Mouse (Mus musculus): Measurements from ENCODE around the gene Hist1h4k. TPM values are rescaled to one million over a fixed set of nuclear protein-coding genes. Genes with fewer than 3 reads are reported as not detected.

Gene Hist1h4k
- total RNA-seq, 2 experiments from 2014 or later, result 174 TPM

Small RNA genes within 50 kb of the gene (microRNA-seq; reads per million reads assigned to microRNA genes)
- gene Gm44346 (0 reads per million in 2 experiments), gene Gm44357 (0 reads per million in 2 experiments), gene Gm44367 (0 reads per million in 2 experiments), gene Gm44454 (0 reads per million in 2 experiments)

Other genes with a start within 250 kb of the Hist1h4k start
- gene Gm11273, start 249.1 kb downstream of the Hist1h4k start, total RNA-seq (2021), result 100 to 1,000 TPM; 119 to 152 TPM
- 1 to 10 TPM; 6.1 to 7.4 TPM for gene Zkscan8, start 219.4 kb downstream of the Hist1h4k start, total RNA-seq (2021)
- not detected for gene Olfr1366, start 207.7 kb downstream of the Hist1h4k start, total RNA-seq (2021)
- gene Olfr1535, start 190.6 kb downstream of the Hist1h4k start, total RNA-seq (2021), result not detected
- not detected for gene Olfr1364, start 168.7 kb downstream of the Hist1h4k start, total RNA-seq (2021)
- not detected for gene Olfr1362, start 136.5 kb downstream of the Hist1h4k start, total RNA-seq (2021)
- not detected for gene Olfr11, start 108.0 kb downstream of the Hist1h4k start, total RNA-seq (2021)
- gene Olfr1361, start 87.1 kb downstream of the Hist1h4k start, total RNA-seq (2021), result not detected
- not detected for gene Olfr1360, start 73.1 kb downstream of the Hist1h4k start, total RNA-seq (2021)
- gene Olfr1359, start 52.4 kb downstream of the Hist1h4k start, total RNA-seq (2021), result not detected
- 10 to 100 TPM; 79.9 to 84.7 TPM for gene Hist1h2bl, start 34.4 kb downstream of the Hist1h4k start, total RNA-seq (2021)
- 10 to 100 TPM; 70.5 to 87.6 TPM for gene Hist1h2ai, start 34.1 kb downstream of the Hist1h4k start, total RNA-seq (2021)
- gene Hist1h3h, start 32.8 kb downstream of the Hist1h4k start, total RNA-seq (2021), result 100 to 1,000 TPM; 108 to 117 TPM
- 10 to 100 TPM; 20.2 to 23.0 TPM for gene Hist1h2bm, start 28.5 kb downstream of the Hist1h4k start, total RNA-seq (2021)
- 10 to 100 TPM; 15.5 to 16.2 TPM for gene Hist1h4j, start 15.4 kb downstream of the Hist1h4k start, total RNA-seq (2021)
- 10 to 100 TPM; 29.4 to 33.4 TPM for gene Hist1h2ak, start 3.3 kb upstream of the Hist1h4k start, total RNA-seq (2021)
- 10 to 100 TPM; 39.6 to 49.3 TPM for gene Hist1h2bn, start 3.6 kb upstream of the Hist1h4k start, total RNA-seq (2021)
- 10 to 100 TPM; 49.0 to 49.9 TPM for gene Hist1h1b, start 30.1 kb upstream of the Hist1h4k start, total RNA-seq (2021)
- 10 to 100 TPM; 87.1 to 98.9 TPM for gene Hist1h3i, start 32.9 kb upstream of the Hist1h4k start, total RNA-seq (2021)
- gene Hist1h2an, start 36.7 kb upstream of the Hist1h4k start, total RNA-seq (2021), result 10 to 100 TPM in 1 of 2 experiments, 1 to 10 TPM in 1; 7.8 to 10.7 TPM
- 10 to 100 TPM; 32.1 to 32.8 TPM for gene Hist1h2bp, start 37.0 kb upstream of the Hist1h4k start, total RNA-seq (2021)
- 10 to 100 TPM; 58.2 to 75.5 TPM for gene Hist1h2bq, start 59.7 kb upstream of the Hist1h4k start, total RNA-seq (2021)
- 10 to 100 TPM; 67.5 to 87.1 TPM for gene Hist1h2ao, start 60.0 kb upstream of the Hist1h4k start, total RNA-seq (2021)
- gene Hist1h4m, start 61.2 kb upstream of the Hist1h4k start, total RNA-seq (2021), result 100 to 1,000 TPM; 150 to 154 TPM
- gene Hist1h4n, start 81.7 kb upstream of the Hist1h4k start, total RNA-seq (2021), result 10 to 100 TPM; 26.8 to 27.2 TPM
- 10 to 100 TPM; 29.4 to 69.3 TPM for gene Hist1h2ap, start 83.0 kb upstream of the Hist1h4k start, total RNA-seq (2021)
- gene Hist1h2br, start 83.2 kb upstream of the Hist1h4k start, total RNA-seq (2021), result 10 to 100 TPM; 57.8 to 74.3 TPM
- under 1 TPM; 0.33 to 0.38 TPM for gene Zfp184, start 194.6 kb upstream of the Hist1h4k start, total RNA-seq (2021)
- not detected for gene Pom121l2, start 230.7 kb upstream of the Hist1h4k start, total RNA-seq (2021)

Data from gastrocnemius, postnatal 14 days (tissue).